Mouse (Mus musculus) monocyte, adult 5-6 weeks (primary cell): Measurements from ENCODE around the gene Zfp281. TPM values are rescaled to one million over a fixed set of nuclear protein-coding genes. Genes with fewer than 3 reads are reported as not detected.

Experiments used
- ATAC-seq: fragments of 153-309, 156-312 bp; replicated peaks from 2 replicates; pipeline ENCODE4 v1.8.0; 2017; ENCODE audit warnings: mild to moderate bottlenecking; ENCODE audit not compliant: low TSS enrichment, insufficient number of reproducible peaks, severe bottlenecking, poor library complexity, low FRiP score
- total RNA-seq: library from RNA; stranded (forward); fragments of 200-1000, 200-491, 200-594 nt; gene quantifications from 3 replicates; pipeline ENCODE4 v1.2.3, GENCODE M21; 2017

Gene Zfp281
- total RNA-seq, 1 experiment from 2014 or later = 38.8 TPM

- no peak for ATAC-seq
These were observed 16.1 kb upstream of the Zfp281 start for GRCm38 (mm10) chr1:136608339-136609261.

DNA sequence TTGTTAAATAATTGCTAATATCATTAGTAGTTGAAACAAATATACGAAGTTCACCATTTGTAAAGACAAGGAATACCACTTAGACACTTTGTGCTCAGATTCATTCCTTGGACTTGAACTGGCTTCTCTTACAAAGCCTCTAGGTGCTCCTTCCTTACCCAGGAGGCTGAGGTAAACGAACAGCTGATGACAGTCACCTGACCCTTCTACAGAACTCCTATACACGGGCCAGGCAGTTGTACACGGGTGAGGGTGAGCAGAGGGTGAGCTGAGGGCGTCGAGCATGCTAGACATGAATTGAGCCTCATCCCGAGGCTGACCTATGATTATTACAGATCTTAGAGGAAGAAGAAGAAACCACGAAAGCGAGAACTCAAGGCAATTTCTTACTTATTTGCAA, 12.9 kb upstream of the Zfp281 start:
- ATAC-seq = no peak

DNA sequence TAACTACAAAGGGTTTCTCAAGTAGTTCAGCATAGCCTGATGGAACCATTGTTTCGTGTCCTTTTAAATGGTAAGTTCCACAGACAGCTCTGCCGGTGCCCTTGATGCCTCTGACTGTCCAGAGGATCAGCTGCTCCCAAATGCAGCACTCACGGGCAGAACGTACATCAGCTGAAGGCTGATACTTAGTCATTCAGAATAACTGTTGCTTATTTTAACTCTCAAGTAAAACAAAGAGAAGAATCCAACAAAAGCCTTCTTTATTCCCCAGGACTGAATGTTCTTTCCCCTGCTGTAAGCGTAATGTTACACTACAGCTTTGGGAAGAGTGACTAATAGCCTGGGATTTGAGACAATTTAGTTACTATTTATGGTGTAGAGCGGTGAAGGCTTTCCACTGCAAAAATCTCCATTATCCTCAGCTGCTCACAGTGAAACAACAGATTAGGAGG, 11.4 kb upstream of the Zfp281 start:
- ATAC-seq = no peak

- no peak for ATAC-seq
These were observed 9.8 kb upstream of the Zfp281 start for GRCm38 (mm10) chr1:136614748-136615440.

DNA sequence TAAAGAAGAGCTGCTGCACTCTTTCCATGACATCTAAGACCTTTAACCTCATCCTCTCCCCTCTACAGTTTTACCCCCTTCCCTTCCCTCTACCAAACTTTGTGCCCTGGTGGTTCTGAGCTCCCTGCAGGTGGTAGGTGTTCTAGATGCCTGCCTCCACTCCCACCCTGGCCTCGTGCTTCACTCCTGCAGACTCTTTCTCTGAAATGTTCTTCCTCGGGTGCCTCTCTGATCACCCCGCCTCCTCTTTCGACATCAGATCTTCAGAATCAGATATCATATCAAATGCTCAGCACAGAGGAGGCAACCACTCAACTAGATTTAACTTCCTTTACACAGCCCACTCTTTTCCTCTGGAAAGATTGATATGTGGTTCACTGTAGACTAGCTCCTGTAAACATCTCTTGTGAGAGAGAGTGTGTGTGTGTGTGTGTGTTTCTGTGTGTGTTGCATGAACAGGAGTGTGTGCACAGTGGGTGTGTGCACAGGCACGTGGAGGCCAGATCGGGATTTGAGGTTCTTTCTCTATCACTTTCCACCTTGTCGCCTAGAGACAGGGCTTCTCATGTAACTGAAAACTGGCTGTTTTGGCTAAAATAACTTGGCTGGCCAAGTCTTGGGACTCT, 7.4 kb upstream of the Zfp281 start:
- ATAC-seq = no peak

GRCm38 (mm10) chr1:136618570-136618969, 6.1 kb upstream of the Zfp281 start:
- 0 out of 2 replicates have a peak, but pooled peaks have one; percentile 19 for ATAC-seq

DNA sequence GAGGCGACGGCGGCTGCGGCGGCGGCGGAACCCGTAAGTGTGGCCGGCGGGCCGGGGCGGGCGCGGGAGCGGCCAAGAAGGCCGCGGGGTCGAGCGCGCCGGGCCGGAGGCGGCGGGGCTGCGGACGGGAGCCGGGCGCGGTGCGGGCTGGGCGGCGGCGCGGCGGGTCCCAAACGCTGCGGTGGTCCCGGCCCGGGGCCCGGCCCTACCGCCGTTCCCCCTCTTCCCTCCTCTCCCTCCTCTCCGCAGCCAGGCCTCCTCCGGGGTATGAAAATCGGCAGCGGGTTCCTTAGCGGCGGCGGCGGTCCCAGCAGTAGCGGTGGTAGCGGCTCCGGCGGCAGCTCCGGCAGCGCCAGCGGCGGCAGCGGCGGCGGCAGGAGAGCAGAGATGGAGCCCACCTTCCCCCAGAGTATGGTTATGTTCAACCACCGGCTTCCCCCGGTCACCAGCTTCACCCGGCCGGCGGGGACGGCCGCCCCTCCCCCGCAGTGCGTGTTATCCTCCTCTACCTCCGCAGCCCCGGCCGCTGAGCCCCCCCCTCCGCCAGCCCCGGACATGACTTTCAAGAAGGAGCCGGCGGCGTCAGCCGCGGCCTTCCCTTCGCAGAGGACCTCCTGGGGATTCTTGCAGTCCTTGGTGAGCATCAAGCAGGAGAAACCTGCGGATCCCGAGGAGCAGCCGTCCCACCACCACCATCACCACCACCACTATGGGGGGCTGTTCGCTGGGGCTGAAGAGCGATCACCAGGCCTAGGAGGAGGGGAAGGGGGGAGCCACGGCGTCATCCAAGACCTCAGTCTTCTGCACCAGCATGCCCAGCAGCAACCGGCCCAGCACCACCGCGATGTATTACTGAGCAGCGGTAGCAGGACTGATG, 556 bp downstream of the Zfp281 start:
- ATAC-seq = no peak

GRCm38 (mm10) chr1:136626141-136626540, 1.4 kb downstream of the Zfp281 start:
- ATAC-seq = no peak

- ATAC-seq = no peak
These were observed 2.1 kb downstream of the Zfp281 start for GRCm38 (mm10) chr1:136626756-136627155.

DNA sequence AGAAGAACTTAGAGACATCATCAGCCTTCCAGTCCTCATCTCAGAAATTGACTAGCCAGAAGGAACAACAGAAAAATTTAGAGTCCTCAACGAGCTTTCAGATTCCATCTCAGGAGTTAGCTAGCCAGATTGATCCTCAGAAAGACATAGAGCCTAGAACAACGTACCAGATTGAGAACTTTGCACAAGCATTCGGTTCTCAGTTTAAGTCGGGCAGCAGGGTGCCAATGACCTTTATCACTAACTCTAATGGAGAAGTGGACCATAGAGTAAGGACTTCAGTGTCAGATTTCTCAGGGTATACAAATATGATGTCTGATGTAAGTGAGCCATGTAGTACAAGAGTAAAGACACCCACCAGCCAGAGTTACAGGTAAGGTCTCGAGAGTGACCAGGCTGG, 2.9 kb downstream of the Zfp281 start:
- no peak for ATAC-seq

GRCm38 (mm10) chr1:136632891-136633290, 8.2 kb downstream of the Zfp281 start:
- ATAC-seq = no peak

DNA sequence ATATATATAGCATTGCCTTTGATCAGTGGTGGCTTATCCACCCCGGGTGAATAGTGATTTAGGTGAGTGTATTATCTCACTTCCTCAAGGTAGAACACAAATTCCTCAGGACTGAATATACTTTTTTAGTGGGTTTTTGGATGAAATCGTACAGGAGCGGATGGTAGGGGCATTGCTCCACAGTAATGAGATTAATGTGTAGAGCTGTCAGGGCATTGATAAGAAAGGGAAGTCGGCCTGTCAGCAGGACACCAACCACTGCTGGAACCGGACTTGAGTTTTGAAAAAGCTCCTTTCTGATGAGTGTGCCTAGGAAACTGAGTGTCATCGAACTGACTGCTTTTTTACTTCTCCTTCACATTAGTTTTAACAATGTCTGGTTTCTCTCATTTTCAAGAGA, 10.9 kb downstream of the Zfp281 start:
- no peak for ATAC-seq

DNA sequence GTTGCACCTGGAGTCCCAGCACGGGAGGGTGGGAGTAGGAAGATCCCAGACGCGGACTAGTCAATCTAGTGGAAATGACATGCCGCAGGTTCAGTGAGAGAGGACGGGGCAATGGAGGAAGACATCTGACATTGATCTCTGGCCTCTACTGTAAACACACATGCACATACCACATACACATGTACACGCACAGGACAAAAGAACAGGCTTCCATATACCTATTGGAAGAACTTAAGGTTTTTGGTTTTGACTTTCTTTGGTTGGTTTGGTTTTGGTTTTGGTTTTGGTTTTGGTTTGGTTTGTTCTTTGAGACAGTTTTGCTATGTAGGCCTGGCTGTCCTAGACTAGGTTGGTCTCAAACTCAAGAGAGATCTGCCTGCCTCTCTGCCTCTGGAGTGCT, 12.2 kb downstream of the Zfp281 start:
- no peak for ATAC-seq

- no peak for ATAC-seq
These were observed 13.0 kb downstream of the Zfp281 start for GRCm38 (mm10) chr1:136637696-136638095.

GRCm38 (mm10) chr1:136638211-136638610, 13.5 kb downstream of the Zfp281 start:
- no peak for ATAC-seq

DNA sequence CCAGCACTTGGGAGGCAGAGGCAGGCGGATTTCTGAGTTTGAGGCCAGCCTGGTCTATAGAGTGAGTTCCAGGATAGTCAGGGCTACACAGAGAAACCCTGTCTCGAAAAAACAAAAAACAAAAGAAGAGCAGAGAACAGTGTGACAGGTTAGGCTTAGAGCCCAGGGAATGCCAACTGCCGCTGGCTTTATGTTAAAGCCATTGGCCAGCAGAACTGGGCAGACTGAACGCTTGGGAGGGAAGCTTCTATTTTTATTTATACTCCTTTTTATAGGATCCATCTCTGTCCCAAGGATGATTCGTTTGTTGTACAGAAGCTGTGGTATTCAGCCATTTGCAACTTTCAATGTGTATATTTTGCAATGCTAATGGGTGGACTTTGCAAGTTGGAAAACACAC, 14.0 kb downstream of the Zfp281 start:
- no peak for ATAC-seq

DNA sequence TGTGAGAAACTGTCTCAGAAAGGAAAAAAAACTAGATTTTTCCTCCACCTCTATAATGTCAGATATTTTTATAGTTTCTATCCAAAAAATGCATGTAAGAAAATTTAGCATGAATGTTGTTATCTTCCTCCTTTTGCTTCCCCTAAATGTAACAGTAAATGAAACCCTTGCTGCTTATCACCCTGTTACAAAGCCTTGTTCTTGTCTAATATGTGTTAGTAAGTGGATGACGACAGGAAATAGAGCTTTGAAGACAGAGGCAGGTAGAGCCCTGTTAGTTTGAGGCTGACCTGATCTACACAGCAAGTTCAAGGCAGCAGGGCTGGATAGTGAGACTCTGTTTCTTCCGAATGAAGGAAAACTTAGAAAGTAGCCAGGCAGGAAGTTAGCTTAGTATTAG, 14.5 kb downstream of the Zfp281 start:
- ATAC-seq = no peak

- ATAC-seq = no peak
These were observed 18.0 kb downstream of the Zfp281 start for GRCm38 (mm10) chr1:136642701-136643100.

DNA sequence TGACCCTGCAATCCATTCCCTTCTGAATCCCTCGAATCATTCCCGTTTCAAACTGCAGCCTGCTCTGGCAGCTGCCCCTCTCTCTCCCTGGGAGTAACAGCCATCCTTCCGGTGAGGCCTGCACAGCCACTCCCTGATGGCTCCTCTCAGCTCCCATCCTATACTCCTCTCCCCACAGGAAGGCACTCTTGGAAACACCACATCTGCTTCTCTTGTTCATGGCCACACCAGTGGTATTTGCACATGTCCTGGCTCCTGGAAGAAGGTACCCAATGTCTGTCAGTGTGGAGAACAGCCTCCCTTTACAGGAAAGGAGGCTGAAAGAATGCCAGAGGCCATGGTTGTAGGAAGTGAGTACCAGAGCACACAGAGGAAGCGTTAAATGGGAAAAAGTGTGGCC, 19.8 kb downstream of the Zfp281 start:
- ATAC-seq = no peak
